Mouse (Mus musculus) forebrain, embryonic 14.5 days (tissue): ENCODE results near the gene Bak1. TPM values are rescaled to one million over a fixed set of nuclear protein-coding genes. Genes with fewer than 3 reads are reported as not detected.

Experiments used
- ATAC-seq: fragments of 200-750 bp; cut with Nextera tagmentation; 2 replicates; pipeline ENCODE4 v1.8.0; 2017; ENCODE audit warnings: mild to moderate bottlenecking, moderate library complexity
- DNase-seq: peaks from one replicate; pipeline ENCODE4 v3.0.0-alpha.2; 2015; ENCODE audit warnings: low spot score
- H3K27ac ChIP-seq: fragments of 300-500 bp; sonication (generic); 2 replicates; pipeline ENCODE4 v1.5.1; 2014; ENCODE audit warnings: low read depth, mild to moderate bottlenecking, control low read depth, low read length, moderate library complexity
- H3K27me3 ChIP-seq: fragments of 300-500 bp; sonication (generic); replicated peaks from 2 replicates; pipeline ENCODE4 v1.6.1; 2014; ENCODE audit warnings: low read length, control low read depth, mixed read lengths; ENCODE audit not compliant: control insufficient read depth, insufficient read depth
- H3K36me3 ChIP-seq: fragments of 300-500 bp; sonication (generic); 2 replicates; pipeline ENCODE4 v1.6.1; 2014; ENCODE audit warnings: low read length, control low read depth; ENCODE audit not compliant: control insufficient read depth, insufficient read depth
- H3K4me1 ChIP-seq: fragments of 300-500 bp; sonication (generic); 2 replicates; pipeline ENCODE4 v1.6.1; 2014; ENCODE audit warnings: antibody characterized with exemption, low read length, control low read depth; ENCODE audit not compliant: control insufficient read depth, insufficient read depth
- H3K4me2 ChIP-seq: fragments of 300-500 bp; sonication (generic); 2 replicates; pipeline ENCODE4 v1.6.1; 2014; ENCODE audit warnings: mild to moderate bottlenecking, control low read depth, low read length
- H3K4me3 ChIP-seq: fragments of 300-500 bp; sonication (generic); 2 replicates; pipeline ENCODE4 v1.5.1; 2014; ENCODE audit warnings: low read depth, low read length, control low read depth
- H3K9ac ChIP-seq: fragments of 300-500 bp; sonication (generic); 2 replicates; pipeline ENCODE4 v1.6.1; 2014; ENCODE audit warnings: mild to moderate bottlenecking, low read length, control low read depth, moderate library complexity
- H3K9me3 ChIP-seq: fragments of 300-500 bp; sonication (generic); replicated peaks from 2 replicates; pipeline ENCODE4 v1.6.1; 2016; ENCODE audit warnings: low read length, control low read depth, mixed read lengths; ENCODE audit not compliant: control insufficient read depth
- WGBS: fragments of 180-500 bp; shearing (Covaris S2); extraction: QIAGEN DNeasy Blood & Tissue Kit; methylation state at CpG from one replicate; pipeline ENCODE4 v1.1.7; 2014; 5-methylcytosine and 5-hydroxymethylcytosine counted together
- polyA plus RNA-seq: library from polyadenylated mRNA; unstranded; fragments of >200 nt; fragmentation: Nextera tagmentation; extraction: Ambion mirVana; gene quantifications from 2 replicates; pipeline ENCODE4 v1.2.1, GENCODE M21; 2014

Bak1 gene
- polyA plus RNA-seq, 1 experiment from 2014 or later: 7.6 TPM

GRCm38 (mm10) chr17:27071630-27072029 is 42.8 kb upstream of the Bak1 start:
- Histone ChIP-seq H3K36me3 (no peaks in the 10 kb centered on the region), H3K4me3 (no peak overlapping the region)
- WGBS: 48% methylated on average over 6 of the region's 6 CpGs

DNA sequence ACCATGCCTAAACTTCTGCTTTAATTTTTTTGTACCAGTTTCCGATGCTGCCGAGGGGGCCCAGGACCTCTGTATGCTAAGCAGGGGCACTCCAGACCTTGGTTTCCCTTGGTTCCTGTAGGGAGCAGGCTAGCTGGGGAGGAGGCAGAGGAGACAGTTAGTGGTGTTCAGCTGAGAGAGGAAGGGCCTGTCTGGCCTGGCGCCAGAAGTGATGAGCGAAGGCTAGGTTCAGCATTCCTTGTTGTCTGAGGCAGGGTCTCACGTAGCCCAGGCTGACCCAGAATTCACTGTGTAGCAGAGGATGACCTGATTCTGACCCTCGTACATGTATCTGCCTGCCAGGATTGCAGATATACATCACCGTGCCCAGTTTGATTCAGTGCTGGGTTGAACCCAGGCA is 42.1 kb upstream of the Bak1 start:
- H3K9ac ChIP-seq: no peak overlapping the region
- H3K36me3 ChIP-seq: no peaks in the 10 kb centered on the region
- WGBS: 90% methylated on average over 7 of the region's 7 CpGs
- H3K27me3 ChIP-seq: no peaks in the 10 kb centered on the region
- DNase-seq (no peak), ATAC-seq (no peak)
- H3K9me3 ChIP-seq: no peaks in the 10 kb centered on the region
- peaks cover 2% of the 10 kb centered on the region; the same call in 1 of the 2 replicates for H3K4me1 ChIP-seq
- H3K4me2 ChIP-seq: no peak overlapping the region
- H3K27ac ChIP-seq: no peak overlapping the region
- no peak overlapping the region for H3K4me3 ChIP-seq

More at GRCm38 (mm10) chr17:27071630-27072029, 42.8 kb upstream of the Bak1 start:
- Histone ChIP-seq H3K9me3 (no peaks in the 10 kb centered on the region), H3K27ac (no peak overlapping the region), H3K9ac (no peak overlapping the region), H3K4me1 (peaks cover 2% of the 10 kb centered on the region; the same call in 1 of the 2 replicates), H3K4me2 (no peak overlapping the region), H3K27me3 (no peaks in the 10 kb centered on the region)
- DNase-seq: peak; percentile 40
- no peak for ATAC-seq

- no peak for ATAC-seq
These were observed 40.3 kb upstream of the Bak1 start for GRCm38 (mm10) chr17:27069071-27069470.

DNA sequence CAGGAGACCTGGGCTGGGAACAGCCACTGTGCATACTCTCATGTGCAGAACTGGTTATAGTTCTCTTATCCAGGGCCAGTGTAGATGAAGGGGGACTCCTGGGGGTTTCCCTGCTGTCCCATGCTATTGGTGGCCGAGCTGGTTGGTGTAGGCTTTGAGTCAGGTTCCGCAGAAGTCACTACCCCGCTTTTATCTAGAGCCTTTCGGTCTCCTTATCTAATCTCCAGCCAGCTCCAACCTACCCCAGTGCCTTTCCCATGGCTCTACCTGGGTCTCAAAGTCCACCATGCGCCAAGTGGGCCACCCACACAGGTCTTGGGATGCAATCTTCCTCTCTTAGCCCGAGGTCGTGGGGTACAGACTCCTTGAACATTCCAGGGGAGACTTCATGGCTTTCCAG is 37.3 kb upstream of the Bak1 start:
- 84% methylated on average over 7 of the region's 7 CpGs for WGBS
- no peaks in the 10 kb centered on the region for H3K36me3 ChIP-seq
- peaks cover 2% of the 10 kb centered on the region; the same call in 1 of the 2 replicates for H3K4me1 ChIP-seq
- ATAC-seq (no peak), DNase-seq (no peak)
- no peaks in the 10 kb centered on the region for H3K9me3 ChIP-seq
- no peak overlapping the region for H3K9ac ChIP-seq
- no peak overlapping the region for H3K27ac ChIP-seq
- no peak overlapping the region for H3K4me2 ChIP-seq
- no peaks in the 10 kb centered on the region for H3K27me3 ChIP-seq
- no peak overlapping the region for H3K4me3 ChIP-seq

More at GRCm38 (mm10) chr17:27069071-27069470, 40.3 kb upstream of the Bak1 start:
- Histone ChIP-seq H3K9ac (no peak overlapping the region), H3K4me3 (no peak overlapping the region), H3K27me3 (no peaks in the 10 kb centered on the region), H3K27ac (no peak overlapping the region), H3K9me3 (no peaks in the 10 kb centered on the region), H3K4me2 (no peak overlapping the region), H3K36me3 (no peaks in the 10 kb centered on the region), H3K4me1 (peaks cover 2% of the 10 kb centered on the region; the same call in 1 of the 2 replicates)
- DNase-seq: no peak
- 80% methylated on average over 2 of the region's 5 CpGs for WGBS

DNA sequence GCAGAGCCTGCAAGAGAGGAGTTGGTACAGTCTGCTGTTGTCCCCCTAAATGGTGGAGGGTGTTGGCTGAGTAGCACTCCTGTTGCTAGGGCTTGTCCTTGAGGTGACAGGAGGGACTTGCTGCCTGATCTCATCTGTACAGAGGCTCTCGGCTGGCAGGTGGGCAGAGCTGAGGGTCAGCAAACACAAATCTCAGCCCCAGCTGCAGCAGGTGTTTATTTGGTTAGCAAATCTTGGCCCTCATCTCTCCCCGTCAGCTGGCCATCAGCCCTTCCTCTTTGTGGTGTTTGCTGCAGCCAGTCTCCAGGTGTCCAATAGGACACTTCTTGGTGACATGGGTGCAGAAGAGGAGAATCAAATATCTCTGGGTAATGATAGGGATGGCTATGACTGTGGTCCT is 35.4 kb upstream of the Bak1 start:
- no peaks in the 10 kb centered on the region for H3K36me3 ChIP-seq
- H3K9ac ChIP-seq: no peak overlapping the region
- no peak overlapping the region for H3K4me3 ChIP-seq
- H3K27me3 ChIP-seq: peaks cover 1% of the 10 kb centered on the region; the same call in 1 of the 2 replicates
- WGBS: 60% methylated on average over 2 of the region's 2 CpGs
- DNase-seq: no peak
- no peaks in the 10 kb centered on the region for H3K9me3 ChIP-seq
- no peaks in the 10 kb centered on the region for H3K4me1 ChIP-seq
- H3K4me2 ChIP-seq: no peak overlapping the region
- ATAC-seq: no peak
- H3K27ac ChIP-seq: no peak overlapping the region

- no peak for ATAC-seq
- Histone ChIP-seq H3K9ac (no peak overlapping the region), H3K27ac (no peak overlapping the region)
These were observed 34.9 kb upstream of the Bak1 start for GRCm38 (mm10) chr17:27063717-27064116.

DNA sequence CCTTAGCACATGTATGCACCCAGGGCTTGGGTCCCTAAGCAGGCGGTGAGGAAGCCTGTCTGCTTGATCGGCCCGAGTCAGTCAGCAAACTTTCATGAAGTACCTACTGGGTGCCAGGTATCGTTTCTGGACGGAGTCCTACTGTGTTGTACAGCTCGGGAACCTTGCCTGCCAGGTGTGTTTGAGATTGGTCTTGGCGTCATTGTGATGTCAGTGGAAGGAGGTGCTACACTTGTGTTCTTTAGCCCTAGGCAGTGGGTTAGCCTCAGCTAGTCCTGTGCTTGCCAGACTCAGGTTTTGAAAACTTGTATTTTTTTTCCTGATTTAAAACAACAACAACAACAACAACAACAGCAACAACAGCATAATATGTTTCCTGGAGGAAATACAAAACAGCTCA is 33.9 kb upstream of the Bak1 start:
- Histone ChIP-seq H3K4me2 (no peak overlapping the region), H3K27me3 (peaks cover 16% of the 10 kb centered on the region), H3K4me3 (no peak overlapping the region), H3K4me1 (no peaks in the 10 kb centered on the region), H3K27ac (no peak overlapping the region), H3K9ac (no peak overlapping the region), H3K9me3 (no peaks in the 10 kb centered on the region), H3K36me3 (no peaks in the 10 kb centered on the region)
- 91% methylated on average over 7 of the region's 7 CpGs for WGBS
- ATAC-seq: no peak
- DNase-seq: no peak

More at GRCm38 (mm10) chr17:27063717-27064116, 34.9 kb upstream of the Bak1 start:
- no peak for DNase-seq
- H3K9me3 ChIP-seq: no peaks in the 10 kb centered on the region
- H3K4me1 ChIP-seq: no peaks in the 10 kb centered on the region
- peaks cover 6% of the 10 kb centered on the region for H3K27me3 ChIP-seq
- 70% methylated on average over 6 of the region's 6 CpGs for WGBS
- H3K4me2 ChIP-seq: no peak overlapping the region
- H3K4me3 ChIP-seq: no peak overlapping the region
- H3K36me3 ChIP-seq: no peaks in the 10 kb centered on the region

- Histone ChIP-seq H3K36me3 (no peaks in the 10 kb centered on the region), H3K27ac (no peak overlapping the region), H3K9ac (no peak overlapping the region), H3K4me2 (no peak overlapping the region), H3K9me3 (no peaks in the 10 kb centered on the region), H3K4me3 (no peak overlapping the region), H3K4me1 (0 out of 2 replicates have a peak, but pooled peaks cover 2% of the 10 kb centered on the region), H3K27me3 (peaks cover 26% of the 10 kb centered on the region)
- no peak for ATAC-seq
- no peak for DNase-seq
- 91% methylated on average over 3 of the region's 3 CpGs for WGBS
These were observed 32.9 kb upstream of the Bak1 start for GRCm38 (mm10) chr17:27061727-27062126.

- Histone ChIP-seq H3K27ac (no peak overlapping the region), H3K9ac (no peak overlapping the region), H3K27me3 (peaks cover 35% of the 10 kb centered on the region), H3K36me3 (no peaks in the 10 kb centered on the region), H3K9me3 (no peaks in the 10 kb centered on the region), H3K4me2 (no peak overlapping the region), H3K4me1 (0 out of 2 replicates have a peak, but pooled peaks cover 2% of the 10 kb centered on the region), H3K4me3 (no peak overlapping the region)
- WGBS: 74% methylated on average over 8 of the region's 8 CpGs
- ATAC-seq: no peak
- no peak for DNase-seq
These were observed 31.9 kb upstream of the Bak1 start for GRCm38 (mm10) chr17:27060698-27061097.
